Mouse (Mus musculus) C2C12 (cell line): ENCODE measurements at regions not wholly inside any gene's neighbourhood (a gene's known extent, or its start where the extent isn't known, plus 50 kb on each side); places are given as distances from the start of the nearest gene placed in this dataset.

ENCODE experiments used
- H3K27me3 ChIP-seq: one replicate; pipeline ENCODE4 v1.6.1; 2011; ENCODE audit not compliant: control insufficient read depth, insufficient read depth, insufficient read length
- H3K36me3 ChIP-seq: one replicate; pipeline ENCODE4 v1.6.1; 2011; ENCODE audit not compliant: control insufficient read depth, insufficient read depth
- H3K4me3 ChIP-seq: one replicate; pipeline ENCODE4 v1.5.1; 2011; ENCODE audit warnings: mild to moderate bottlenecking, control low read depth; ENCODE audit not compliant: poor library complexity, insufficient read depth, severe bottlenecking
- H3K79me2 ChIP-seq: one replicate; pipeline ENCODE4 v1.6.1; 2011; ENCODE audit not compliant: control insufficient read depth, insufficient read depth
- H3K79me3 ChIP-seq: one replicate; pipeline ENCODE4 v1.6.1; 2011; ENCODE audit warnings: low read depth, control low read depth
- H3ac ChIP-seq: one replicate; pipeline ENCODE3; 2011; ENCODE audit warnings: low read depth; ENCODE audit not compliant: control insufficient read depth, insufficient read length
- CEBPB ChIP-seq: IDR thresholded peaks from one replicate; pipeline ENCODE4 v1.6.1; 2011; ENCODE audit warnings: low read depth, mild to moderate bottlenecking, control low read depth, moderate library complexity
- CTCF ChIP-seq: IDR thresholded peaks from one replicate; pipeline ENCODE4 v1.5.1; 2011; ENCODE audit not compliant: control insufficient read depth, insufficient read depth, insufficient read length
- FOSL1 ChIP-seq: IDR thresholded peaks from one replicate; pipeline ENCODE4 v1.8.0; 2011; ENCODE audit warnings: mild to moderate bottlenecking, low read length; ENCODE audit not compliant: poor library complexity, insufficient read depth, severe bottlenecking
- MAX ChIP-seq: IDR thresholded peaks from one replicate; pipeline ENCODE4 v1.6.1; 2011; ENCODE audit warnings: mild to moderate bottlenecking, control low read depth
- MYOD1 ChIP-seq: IDR thresholded peaks from one replicate; pipeline ENCODE4 v1.6.1; 2011; ENCODE audit warnings: low read depth; ENCODE audit not compliant: control insufficient read depth, insufficient read length
- MYOG ChIP-seq: IDR thresholded peaks from one replicate; pipeline ENCODE4 v1.6.1; 2011; ENCODE audit not compliant: control insufficient read depth, insufficient read length; ENCODE audit errors: extremely low read depth
- USF1 ChIP-seq: IDR thresholded peaks from one replicate; pipeline ENCODE4 v1.6.1; 2011; ENCODE audit warnings: low read depth, mild to moderate bottlenecking, control low read depth, moderate library complexity

GRCm38 (mm10) chr10:111073851-111074430 is 64.0 kb upstream of the Zdhhc17 start:
- TF ChIP-seq MYOG (no peak), CEBPB (no peak), USF1 (no peak), MAX (no peak), CTCF (no peak), MYOD1 (no peak), FOSL1 (no peak)
- Histone ChIP-seq H3K27me3 (no peaks in the 10 kb centered on the region), H3ac (no peak overlapping the region), H3K79me3 (no peaks in the 10 kb centered on the region), H3K36me3 (no peaks in the 10 kb centered on the region), H3K4me3 (no peak overlapping the region), H3K79me2 (no peaks in the 10 kb centered on the region)

- Histone ChIP-seq H3K4me3 (no peak overlapping the region), H3ac (no peak overlapping the region), H3K79me3 (no peaks in the 10 kb centered on the region), H3K27me3 (no peaks in the 10 kb centered on the region), H3K36me3 (no peaks in the 10 kb centered on the region), H3K79me2 (no peaks in the 10 kb centered on the region)
- TF ChIP-seq MAX, result no peak
- no peak for TF ChIP-seq CEBPB
- TF ChIP-seq USF1, result no peak
- no peak for TF ChIP-seq FOSL1
- TF ChIP-seq CTCF, result no peak
- TF ChIP-seq MYOG, result no peak
- TF ChIP-seq MYOD1, result no peak
Measured at GRCm38 (mm10) chr10:111073262-111073661, 63.3 kb upstream of the Zdhhc17 start.

GRCm38 (mm10) chr10:111072554-111072909 is 62.6 kb upstream of the Zdhhc17 start:
- Histone ChIP-seq H3ac (no peak overlapping the region), H3K4me3 (no peak overlapping the region), H3K27me3 (no peaks in the 10 kb centered on the region), H3K79me2 (no peaks in the 10 kb centered on the region), H3K79me3 (no peaks in the 10 kb centered on the region), H3K36me3 (no peaks in the 10 kb centered on the region)
- no peak for TF ChIP-seq MYOG
- no peak for TF ChIP-seq FOSL1
- no peak for TF ChIP-seq MYOD1
- TF ChIP-seq CEBPB, result no peak
- TF ChIP-seq USF1, result no peak
- TF ChIP-seq CTCF, result no peak
- TF ChIP-seq MAX, result no peak

GRCm38 (mm10) chr10:111071805-111072553 is 62.0 kb upstream of the Zdhhc17 start:
- no peaks in the 10 kb centered on the region for H3K36me3 ChIP-seq
- no peaks in the 10 kb centered on the region for H3K27me3 ChIP-seq
- no peaks in the 10 kb centered on the region for H3K79me3 ChIP-seq
- H3K4me3 ChIP-seq, result no peak overlapping the region
- no peaks in the 10 kb centered on the region for H3K79me2 ChIP-seq
- H3ac ChIP-seq, result no peak overlapping the region
- TF ChIP-seq CEBPB (no peak), CTCF (no peak), USF1 (no peak), FOSL1 (no peak), MAX (no peak), MYOG (no peak), MYOD1 (no peak)

- Histone ChIP-seq H3K36me3 (no peaks in the 10 kb centered on the region), H3K79me3 (no peaks in the 10 kb centered on the region), H3ac (no peak overlapping the region), H3K79me2 (no peaks in the 10 kb centered on the region), H3K27me3 (no peaks in the 10 kb centered on the region), H3K4me3 (no peak overlapping the region)
- TF ChIP-seq USF1 (no peak), CEBPB (no peak), MYOG (no peak), FOSL1 (no peak), MYOD1 (no peak), MAX (no peak), CTCF (no peak)
Measured at GRCm38 (mm10) chr10:111066146-111066545, 56.2 kb upstream of the Zdhhc17 start.

- no peaks in the 10 kb centered on the region for H3K36me3 ChIP-seq
Measured at GRCm38 (mm10) chr10:111060626-111061025, 50.7 kb upstream of the Zdhhc17 start.

More at GRCm38 (mm10) chr10:111060626-111061025, 50.7 kb upstream of the Zdhhc17 start:
- Histone ChIP-seq H3ac (no peak overlapping the region), H3K27me3 (peaks cover 3% of the 10 kb centered on the region), H3K79me3 (no peaks in the 10 kb centered on the region), H3K4me3 (no peak overlapping the region), H3K79me2 (no peaks in the 10 kb centered on the region)
- TF ChIP-seq MAX (no peak), FOSL1 (no peak), USF1 (no peak), MYOG (no peak), CEBPB (no peak), CTCF (no peak), MYOD1 (no peak)
